Mouse (Mus musculus): ENCODE results near the gene Slfn14. TPM values are rescaled to one million over a fixed set of nuclear protein-coding genes. Genes with fewer than 3 reads are reported as not detected.

Slfn14 gene
- total RNA-seq, 1 experiment from 2014 or later = 0.86 TPM

GRCm38 (mm10) chr11:83227926-83228723, 58.4 kb downstream of the Slfn14 start:
- no peak for ATAC-seq (replicated peaks; ENCODE audit: insufficient number of reproducible peaks, low FRiP score, low TSS enrichment, poor library complexity, severe bottlenecking)

DNA sequence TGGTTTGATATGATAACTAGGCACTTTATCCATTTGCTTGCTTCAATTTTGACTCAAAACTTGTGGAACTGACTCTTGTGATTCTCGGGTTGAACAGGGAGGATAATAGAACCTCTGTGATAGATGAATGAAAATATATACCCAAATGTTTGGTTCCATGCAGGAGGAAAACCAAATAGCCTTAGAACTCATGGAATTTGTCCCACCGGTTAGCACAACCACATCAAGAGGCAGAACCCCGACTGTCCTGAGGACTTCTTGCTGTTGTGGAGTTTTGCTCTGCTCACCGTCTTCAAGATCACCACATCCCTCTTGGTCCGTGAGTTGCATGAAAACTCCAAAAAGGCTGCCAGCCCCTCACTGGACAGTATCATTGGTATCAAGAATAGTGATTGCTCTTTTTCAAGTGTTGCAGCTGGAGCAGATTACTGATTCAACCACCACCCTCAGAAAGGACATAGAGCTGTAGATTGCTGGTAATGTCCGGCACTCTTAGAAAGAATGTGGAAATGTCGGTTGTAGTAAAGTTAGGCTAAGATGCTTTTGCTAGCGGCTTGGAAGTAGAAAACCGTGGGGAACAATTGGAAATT, 61.1 kb downstream of the Slfn14 start:
- ATAC-seq (replicated peaks; ENCODE audit: insufficient number of reproducible peaks, low FRiP score, low TSS enrichment, poor library complexity, severe bottlenecking) = no peak

Other genes starting within 250 kb of the Slfn14 start
- 546 to 771 TPM (median 642 TPM) in 3 replicates for gene Slfn2, start 221.6 kb downstream of the Slfn14 start, total RNA-seq (2017)
- gene Slfn1, start 169.9 kb downstream of the Slfn14 start, total RNA-seq (2017) = 23.8 to 42.1 TPM (median 29.4 TPM) in 3 replicates
- gene Slfn4, start 111.5 kb downstream of the Slfn14 start, total RNA-seq (2017) = 1.9 to 3.6 TPM (median 2.7 TPM) in 3 replicates
- gene Slfn3, start 95.4 kb downstream of the Slfn14 start, total RNA-seq (2017) = 3.3 to 5.2 TPM (median 3.9 TPM) in 3 replicates
- 58.0 to 88.4 TPM (median 71.4 TPM) in 3 replicates for gene Ap2b1, start 12.3 kb upstream of the Slfn14 start, total RNA-seq (2017)
- 3.8 to 5.7 TPM (median 4.9 TPM) in 3 replicates for gene Pex12, start 15.9 kb upstream of the Slfn14 start, total RNA-seq (2017)
- gene Rasl10b, start 122.4 kb upstream of the Slfn14 start, total RNA-seq (2017) = 0.11 TPM in 1 of 3 replicates, not detected in the others
- not detected in 3 replicates for gene Gas2l2, start 142.7 kb upstream of the Slfn14 start, total RNA-seq (2017)
- gene 1700020L24Rik, start 151.0 kb upstream of the Slfn14 start, total RNA-seq (2017) = 2.9 to 8.2 TPM (median 6.0 TPM) in 3 replicates
- gene Mmp28, start 176.3 kb upstream of the Slfn14 start, total RNA-seq (2017) = 0.39 to 0.75 TPM in 2 of 3 replicates, not detected in the other
- 32.9 to 77.9 TPM (median 52.7 TPM) in 3 replicates for gene Taf15, start 186.4 kb upstream of the Slfn14 start, total RNA-seq (2017)
- 7.9 to 25.0 TPM (median 9.1 TPM) in 3 replicates for gene Heatr9, start 235.4 kb upstream of the Slfn14 start, total RNA-seq (2017)
- gene Ccl5, start 243.8 kb upstream of the Slfn14 start, total RNA-seq (2017) = 781 to 2,479 TPM (median 803 TPM) in 3 replicates